Mouse (Mus musculus) liver, embryonic 13.5 days (tissue): Measurements from ENCODE around the gene Mapk6. TPM values are rescaled to one million over a fixed set of nuclear protein-coding genes. Genes with fewer than 3 reads are reported as not detected.

ENCODE experiments used
- ATAC-seq: fragments of 200-750 bp; cut with Nextera tagmentation; 2 replicates; pipeline ENCODE4 v1.8.0; 2017; ENCODE audit warnings: low read depth, mild to moderate bottlenecking, moderate number of reproducible peaks, moderate library complexity
- DNase-seq: peaks from one replicate; pipeline ENCODE4 v3.0.0; 2022
- H3K27ac ChIP-seq: fragments of 300-500 bp; sonication (generic); 2 replicates; pipeline ENCODE4 v1.5.1; 2015; ENCODE audit warnings: moderate library complexity, mild to moderate bottlenecking, inconsistent platforms
- H3K27me3 ChIP-seq: fragments of 300-500 bp; sonication (generic); 2 replicates; pipeline ENCODE4 v1.6.1; 2015; ENCODE audit warnings: mild to moderate bottlenecking, inconsistent platforms
- H3K36me3 ChIP-seq: fragments of 300-500 bp; sonication (generic); 2 replicates; pipeline ENCODE4 v1.6.1; 2015; ENCODE audit warnings: mild to moderate bottlenecking, inconsistent platforms
- H3K4me1 ChIP-seq: fragments of 300-500 bp; sonication (generic); replicated peaks from 2 replicates; pipeline ENCODE4 v1.6.1; 2015; ENCODE audit warnings: inconsistent platforms
- H3K4me2 ChIP-seq: fragments of 300-500 bp; sonication (generic); 2 replicates; pipeline ENCODE4 v1.6.1; 2015; ENCODE audit warnings: inconsistent platforms, mild to moderate bottlenecking, moderate library complexity
- H3K4me3 ChIP-seq: fragments of 300-500 bp; sonication (generic); replicated peaks from 2 replicates; pipeline ENCODE4 v1.5.1; 2015; ENCODE audit warnings: mild to moderate bottlenecking, inconsistent platforms
- H3K9ac ChIP-seq: fragments of 300-500 bp; sonication (generic); 2 replicates; pipeline ENCODE4 v1.6.1; 2015; ENCODE audit warnings: mild to moderate bottlenecking, inconsistent platforms
- H3K9me3 ChIP-seq: fragments of 300-500 bp; sonication (generic); replicated peaks from 2 replicates; pipeline ENCODE4 v1.6.1; 2016; ENCODE audit warnings: inconsistent platforms
- WGBS: fragments of 180-500 bp; shearing (Covaris S2); methylation state at CpG from one replicate; pipeline ENCODE4 v1.1.7; 2015; ENCODE audit not compliant: insufficient replicate concordance; 5-methylcytosine and 5-hydroxymethylcytosine counted together
- polyA plus RNA-seq: library from polyadenylated mRNA; unstranded; fragments of >200 nt; fragmentation: Nextera tagmentation; extraction: Ambion mirVana; gene quantifications from 2 replicates; pipeline ENCODE4 v1.2.1, GENCODE M21; 2015

Gene Mapk6
- polyA plus RNA-seq, 1 experiment from 2014 or later = 23.4 TPM

- Histone ChIP-seq H3K4me3 (no peak overlapping the region), H3K9ac (no peak overlapping the region), H3K4me1 (no peaks in the 10 kb centered on the region), H3K4me2 (no peak overlapping the region), H3K27me3 (no peaks in the 10 kb centered on the region), H3K27ac (no peak overlapping the region), H3K36me3 (no peaks in the 10 kb centered on the region), H3K9me3 (no peaks in the 10 kb centered on the region)
- DNase-seq (no peak), ATAC-seq (no peak)
- WGBS = 79% methylated on average over 17 of the region's 17 CpGs
Observed at GRCm38 (mm10) chr9:75348066-75348465, 61.7 kb downstream of the Mapk6 start.

GRCm38 (mm10) chr9:75347458-75347857 lies 62.3 kb downstream of the Mapk6 start, which contains the start of gene Bcl2l10:
Gene Bcl2l10, plus strand, starts transcription at chr9:75347758.
- WGBS = 83% methylated on average over 5 of the region's 5 CpGs
- no peaks in the 10 kb centered on the region for H3K36me3 ChIP-seq

GRCm38 (mm10) chr9:75342433-75342832 lies 67.4 kb downstream of the Mapk6 start:
- Histone ChIP-seq H3K9ac (no peak overlapping the region), H3K4me3 (no peak overlapping the region), H3K4me1 (no peaks in the 10 kb centered on the region), H3K36me3 (no peaks in the 10 kb centered on the region), H3K9me3 (no peaks in the 10 kb centered on the region), H3K27ac (no peak overlapping the region), H3K27me3 (no peaks in the 10 kb centered on the region), H3K4me2 (no peak overlapping the region)
- WGBS = 53% methylated on average over 4 of the region's 4 CpGs
- DNase-seq (no peak), ATAC-seq (no peak)

More at GRCm38 (mm10) chr9:75347458-75347857, 62.3 kb downstream of the Mapk6 start, which contains the start of gene Bcl2l10:
- Histone ChIP-seq H3K27me3 (no peaks in the 10 kb centered on the region), H3K4me3 (no peak within 1 kb of the TSS), H3K9me3 (no peaks in the 10 kb centered on the region), H3K4me2 (no peak within 1 kb of the TSS), H3K27ac (no peak within 1 kb of the TSS), H3K4me1 (no peaks in the 10 kb centered on the region), H3K9ac (no peak within 1 kb of the TSS)
- DNase-seq = no peak
- ATAC-seq = no peak

- H3K36me3 ChIP-seq = no peaks in the 10 kb centered on the region
- no peak overlapping the region for H3K4me3 ChIP-seq
- H3K27ac ChIP-seq = no peak overlapping the region
- WGBS = 78% methylated on average over 6 of the region's 6 CpGs
- no peaks in the 10 kb centered on the region for H3K9me3 ChIP-seq
- H3K4me2 ChIP-seq = no peak overlapping the region
- no peaks in the 10 kb centered on the region for H3K27me3 ChIP-seq
- H3K4me1 ChIP-seq = no peaks in the 10 kb centered on the region
- no peak for ATAC-seq
- no peak for DNase-seq
- no peak overlapping the region for H3K9ac ChIP-seq
Observed at GRCm38 (mm10) chr9:75338016-75338415, 71.8 kb downstream of the Mapk6 start.

GRCm38 (mm10) chr9:75334440-75334839 lies 75.4 kb downstream of the Mapk6 start:
- H3K27ac ChIP-seq = no peak overlapping the region
- H3K4me3 ChIP-seq = no peak overlapping the region
- ATAC-seq (no peak), DNase-seq (no peak)
- no peak overlapping the region for H3K4me2 ChIP-seq
- 57% methylated on average over 4 of the region's 4 CpGs for WGBS
- H3K4me1 ChIP-seq = no peaks in the 10 kb centered on the region
- no peaks in the 10 kb centered on the region for H3K36me3 ChIP-seq
- H3K27me3 ChIP-seq = no peaks in the 10 kb centered on the region
- no peak overlapping the region for H3K9ac ChIP-seq
- H3K9me3 ChIP-seq = no peaks in the 10 kb centered on the region

- no peaks in the 10 kb centered on the region for H3K9me3 ChIP-seq
- no peak overlapping the region for H3K4me3 ChIP-seq
- H3K27me3 ChIP-seq = no peaks in the 10 kb centered on the region
- H3K27ac ChIP-seq = no peak overlapping the region
- no peaks in the 10 kb centered on the region for H3K36me3 ChIP-seq
- 78% methylated on average over 8 of the region's 8 CpGs for WGBS
- no peak overlapping the region for H3K4me2 ChIP-seq
- DNase-seq = no peak
- H3K9ac ChIP-seq = no peak overlapping the region
- H3K4me1 ChIP-seq = no peaks in the 10 kb centered on the region
- no peak for ATAC-seq
Observed at GRCm38 (mm10) chr9:75330821-75331220, 79.0 kb downstream of the Mapk6 start.

GRCm38 (mm10) chr9:75328047-75328446 lies 81.8 kb downstream of the Mapk6 start:
- DNase-seq (no peak), ATAC-seq (no peak)
- no peaks in the 10 kb centered on the region for H3K27me3 ChIP-seq
- no peak overlapping the region for H3K4me3 ChIP-seq
- H3K27ac ChIP-seq = no peak overlapping the region
- WGBS = 80% methylated on average over 3 of the region's 3 CpGs
- H3K4me2 ChIP-seq = no peak overlapping the region
- no peaks in the 10 kb centered on the region for H3K9me3 ChIP-seq
- H3K9ac ChIP-seq = no peak overlapping the region
- no peaks in the 10 kb centered on the region for H3K36me3 ChIP-seq
- H3K4me1 ChIP-seq = no peaks in the 10 kb centered on the region

- ATAC-seq (no peak), DNase-seq (no peak)
- H3K4me1 ChIP-seq = no peaks in the 10 kb centered on the region
- no peaks in the 10 kb centered on the region for H3K36me3 ChIP-seq
- no peak overlapping the region for H3K4me3 ChIP-seq
- H3K27me3 ChIP-seq = no peaks in the 10 kb centered on the region
- no peak overlapping the region for H3K4me2 ChIP-seq
- no peak overlapping the region for H3K9ac ChIP-seq
- no peaks in the 10 kb centered on the region for H3K9me3 ChIP-seq
- no peak overlapping the region for H3K27ac ChIP-seq
- WGBS = 55% methylated on average over 13 of the region's 13 CpGs
Observed at GRCm38 (mm10) chr9:75322099-75322885, 87.5 kb downstream of the Mapk6 start.

- H3K27me3 ChIP-seq = peaks cover 15% of the 10 kb centered on the region
- H3K4me1 ChIP-seq = peaks cover 7% of the 10 kb centered on the region
- H3K4me2 ChIP-seq = no peak overlapping the region
- DNase-seq (no peak), ATAC-seq (no peak)
- H3K36me3 ChIP-seq = no peaks in the 10 kb centered on the region
- WGBS = 64% methylated on average over 3 of the region's 3 CpGs
- H3K9ac ChIP-seq = no peak overlapping the region
- no peak overlapping the region for H3K27ac ChIP-seq
- no peaks in the 10 kb centered on the region for H3K9me3 ChIP-seq
- no peak overlapping the region for H3K4me3 ChIP-seq
Observed at GRCm38 (mm10) chr9:75319365-75319764, 90.4 kb downstream of the Mapk6 start.

Other genes with a start within 250 kb of the Mapk6 start
- gene Myo5c, start 178.0 kb downstream of the Mapk6 start, polyA plus RNA-seq = 0.07 and 0.32 TPM in 2 replicates
- gene Gnb5, start 103.7 kb downstream of the Mapk6 start, polyA plus RNA-seq = 1.8 and 2.2 TPM in 2 replicates
- not detected in 2 replicates for gene Bcl2l10, start 62.2 kb downstream of the Mapk6 start, polyA plus RNA-seq
- gene Leo1, start 31.5 kb upstream of the Mapk6 start, polyA plus RNA-seq = 18.9 and 23.1 TPM in 2 replicates
- 28.9 and 38.5 TPM in 2 replicates for gene Tmod3, start 149.7 kb upstream of the Mapk6 start, polyA plus RNA-seq
- gene Tmod2, start 201.3 kb upstream of the Mapk6 start, polyA plus RNA-seq = 0.59 and 0.62 TPM in 2 replicates
- gene Lysmd2, start 215.7 kb upstream of the Mapk6 start, polyA plus RNA-seq = 3.7 and 3.8 TPM in 2 replicates